8 mouse cellular contexts compared by ENCODE assay signal in genomic region chr1:64120421-64120810, GRCm38 (mm10). TPM values are rescaled to one million over a fixed set of nuclear protein-coding genes. Genes with fewer than 3 reads are reported as not detected.
DNase-seq lines count a peak whose midpoint lies in the region; ATAC-seq and TF ChIP-seq lines count a peak whose summit lies in the region.

No protein-coding gene starts in this region.

- H3K4me3 ChIP-seq in kidney, adult 2 months (ENCODE audit: insufficient read depth, low read depth, low read length), result peak overlapping the region; percentile 91
- peak overlapping the region; percentile 83 for H3K4me3 ChIP-seq in intestine, embryonic 16.5 days (ENCODE audit: low read length)
- H3K4me3 ChIP-seq in liver, embryonic 12.5 days, result peak overlapping the region; percentile 67
- peak overlapping the region; percentile 75 for H3K4me3 ChIP-seq in neural tube, embryonic 11.5 days (ENCODE audit: low read depth, low read length)

- WGBS in kidney, adult 2 months, result under 1% methylated on average over 13 of the region's 13 CpGs
- WGBS in intestine, embryonic 16.5 days, result under 1% methylated on average over 13 of the region's 13 CpGs
- WGBS in liver, embryonic 12.5 days (ENCODE audit: insufficient replicate concordance), result 1% methylated on average over 13 of the region's 13 CpGs
- under 1% methylated on average over 13 of the region's 13 CpGs for WGBS in neural tube, embryonic 11.5 days

- no peaks in the 10 kb centered on the region for H3K36me3 ChIP-seq in kidney, adult 2 months (ENCODE audit: control insufficient read depth, insufficient read depth, low read length)
- H3K36me3 ChIP-seq in intestine, embryonic 16.5 days (ENCODE audit: control insufficient read depth, insufficient read depth, low read length), result no peaks in the 10 kb centered on the region
- H3K36me3 ChIP-seq in liver, embryonic 12.5 days, result no peaks in the 10 kb centered on the region
- H3K36me3 ChIP-seq in neural tube, embryonic 11.5 days (ENCODE audit: control insufficient read depth, insufficient read depth, low read length), result no peaks in the 10 kb centered on the region

- no peak for TF ChIP-seq CTCF in kidney, adult 2 months (conservative IDR thresholded peaks at IDR 0.05; ENCODE audit: insufficient read depth, insufficient read length, low read depth, low read length)

- peak; percentile 14 for TF ChIP-seq POLR2A in kidney, adult 2 months (IDR thresholded peaks at IDR 0.05; ENCODE audit: low read depth, low read length)

- peak overlapping the region; percentile 100 for H3K9ac ChIP-seq in intestine, embryonic 16.5 days (ENCODE audit: low read depth, low read length)
- peak overlapping the region; percentile 93 for H3K9ac ChIP-seq in liver, embryonic 12.5 days
- peak overlapping the region; percentile 71 for H3K9ac ChIP-seq in neural tube, embryonic 11.5 days (ENCODE audit: low read length)

- H3K4me1 ChIP-seq in kidney, adult 2 months (ENCODE audit: control insufficient read depth, insufficient read depth, low read length), result peaks cover 13% of the 10 kb centered on the region; the same call in 1 of the 2 replicates
- peaks cover 20% of the 10 kb centered on the region for H3K4me1 ChIP-seq in intestine, embryonic 16.5 days (ENCODE audit: control insufficient read depth, insufficient read depth, low read length)
- H3K4me1 ChIP-seq in liver, embryonic 12.5 days, result peaks cover 46% of the 10 kb centered on the region
- peaks cover 7% of the 10 kb centered on the region for H3K4me1 ChIP-seq in neural tube, embryonic 11.5 days (ENCODE audit: control insufficient read depth, insufficient read depth, low read length)

- peak; percentile 29 for DNase-seq in kidney, adult 2 months
- DNase-seq in kidney, adult 8-10 months, result no peak
- peak; percentile 50 to 64 for DNase-seq in cerebellum, adult 18-20 months
- DNase-seq in gastrocnemius, postnatal 25 days, result peak; percentile 20
- DNase-seq in neural tube, embryonic 11.5 days (ENCODE audit: low spot score), result peak; percentile 57
- DNase-seq in urinary bladder, adult 18-20 months (ENCODE audit: low spot score in 2 of 2), result no peak

- H3K27ac ChIP-seq in kidney, adult 2 months (ENCODE audit: insufficient read depth, low read depth, low read length), result peak overlapping the region; percentile 73
- H3K27ac ChIP-seq in intestine, embryonic 16.5 days (ENCODE audit: low read length), result peak overlapping the region; percentile 92
- H3K27ac ChIP-seq in liver, embryonic 12.5 days, result peak overlapping the region; percentile 99
- H3K27ac ChIP-seq in neural tube, embryonic 11.5 days (ENCODE audit: low read depth, low read length), result peak overlapping the region; percentile 100

- ATAC-seq in intestine, embryonic 16.5 days, result no peak
- ATAC-seq in liver, embryonic 12.5 days, result no peak
- ATAC-seq in neural tube, embryonic 11.5 days (ENCODE audit: insufficient read depth, low FRiP score, low TSS enrichment), result no peak

- no peaks in the 10 kb centered on the region for H3K27me3 ChIP-seq in kidney, adult 2 months (replicated peaks; ENCODE audit: control insufficient read depth, insufficient read depth, low read length)
- H3K27me3 ChIP-seq in intestine, embryonic 16.5 days (replicated peaks; ENCODE audit: control insufficient read depth, insufficient read depth, low read length), result no peaks in the 10 kb centered on the region
- peaks cover 15% of the 10 kb centered on the region; the same call in 1 of the 2 replicates for H3K27me3 ChIP-seq in liver, embryonic 12.5 days (replicated peaks)
- no peaks in the 10 kb centered on the region for H3K27me3 ChIP-seq in neural tube, embryonic 11.5 days (ENCODE audit: control insufficient read depth, insufficient read depth, low read length)

- H3K4me2 ChIP-seq in intestine, embryonic 16.5 days (ENCODE audit: low read depth, low read length), result peak overlapping the region; percentile 77
- peak overlapping the region; percentile 90 for H3K4me2 ChIP-seq in liver, embryonic 12.5 days
- peak overlapping the region; percentile 66 for H3K4me2 ChIP-seq in neural tube, embryonic 11.5 days (ENCODE audit: low read depth)

- no peaks in the 10 kb centered on the region for H3K9me3 ChIP-seq in intestine, embryonic 16.5 days (ENCODE audit: control insufficient read depth, low read length)
- no peaks in the 10 kb centered on the region for H3K9me3 ChIP-seq in liver, embryonic 12.5 days (replicated peaks)
- H3K9me3 ChIP-seq in neural tube, embryonic 11.5 days (ENCODE audit: control insufficient read depth, low read length), result no peaks in the 10 kb centered on the region

RNA-seq across cellular contexts. Expression of gene Klf7, which starts 1.7 kb away (rescaled TPM):
- polyA plus RNA-seq in kidney, adult 2 months (2012; rRNA removed), result 6.9 and 7.2 TPM in 2 replicates
- 1 to 10 TPM; 7.1 to 8.6 TPM for total RNA-seq in gastrocnemius, postnatal 25 days (2021)
- 21.9 and 24.9 TPM in 2 replicates for polyA plus RNA-seq in intestine, embryonic 16.5 days (2015; fragmentation: Nextera tagmentation; extraction: Ambion mirVana)
- 6.5 and 7.8 TPM in 2 replicates for polyA plus RNA-seq in liver, embryonic 12.5 days (2016; fragmentation: Nextera tagmentation; extraction: Ambion mirVana)
- 31.6 and 35.5 TPM in 2 replicates for polyA plus RNA-seq in neural tube, embryonic 11.5 days (2014; fragmentation: Nextera tagmentation; extraction: Ambion mirVana)

Comparison
In these comparisons a context has a peak if more than half of its experiments do, and no peak if none do; other contexts are left out.
1. DNase-seq: peak in kidney, adult 2 months (single experiment), cerebellum, adult 18-20 months (2 of 2), gastrocnemius, postnatal 25 days (single experiment) and neural tube, embryonic 11.5 days (single experiment); none in kidney, adult 8-10 months (0 of 2) and urinary bladder, adult 18-20 months (0 of 2).
2. Peak in every context shown above with its lines, with median percentiles within 50 percentile points of each other: H3K27ac ChIP-seq, H3K4me3 ChIP-seq, H3K4me2 ChIP-seq and H3K9ac ChIP-seq.